Mouse (Mus musculus) C2C12 (cell line): ENCODE data around the gene Htt. TPM values are rescaled to one million over a fixed set of nuclear protein-coding genes. Genes with fewer than 3 reads are reported as not detected.

Experiments
- H3K27me3 ChIP-seq: one replicate; pipeline ENCODE4 v1.6.1; 2011; ENCODE audit not compliant: control insufficient read depth, insufficient read depth, insufficient read length
- H3K36me3 ChIP-seq: one replicate; pipeline ENCODE4 v1.6.1; 2011; ENCODE audit not compliant: control insufficient read depth, insufficient read depth
- H3K4me3 ChIP-seq: one replicate; pipeline ENCODE4 v1.5.1; 2011; ENCODE audit warnings: mild to moderate bottlenecking, control low read depth; ENCODE audit not compliant: poor library complexity, insufficient read depth, severe bottlenecking
- H3K79me2 ChIP-seq: one replicate; pipeline ENCODE4 v1.6.1; 2011; ENCODE audit not compliant: control insufficient read depth, insufficient read depth
- H3K79me3 ChIP-seq: one replicate; pipeline ENCODE4 v1.6.1; 2011; ENCODE audit warnings: low read depth, control low read depth
- H3ac ChIP-seq: one replicate; pipeline ENCODE3; 2011; ENCODE audit warnings: low read depth; ENCODE audit not compliant: control insufficient read depth, insufficient read length
- CEBPB ChIP-seq: IDR thresholded peaks from one replicate; pipeline ENCODE4 v1.6.1; 2011; ENCODE audit warnings: low read depth, mild to moderate bottlenecking, control low read depth, moderate library complexity
- CTCF ChIP-seq: IDR thresholded peaks from one replicate; pipeline ENCODE4 v1.5.1; 2011; ENCODE audit not compliant: control insufficient read depth, insufficient read depth, insufficient read length
- FOSL1 ChIP-seq: IDR thresholded peaks from one replicate; pipeline ENCODE4 v1.8.0; 2011; ENCODE audit warnings: mild to moderate bottlenecking, low read length; ENCODE audit not compliant: poor library complexity, insufficient read depth, severe bottlenecking
- MAX ChIP-seq: IDR thresholded peaks from one replicate; pipeline ENCODE4 v1.6.1; 2011; ENCODE audit warnings: mild to moderate bottlenecking, control low read depth
- MYOD1 ChIP-seq: IDR thresholded peaks from one replicate; pipeline ENCODE4 v1.6.1; 2011; ENCODE audit warnings: low read depth; ENCODE audit not compliant: control insufficient read depth, insufficient read length
- MYOG ChIP-seq: IDR thresholded peaks from one replicate; pipeline ENCODE4 v1.6.1; 2011; ENCODE audit not compliant: control insufficient read depth, insufficient read length; ENCODE audit errors: extremely low read depth
- USF1 ChIP-seq: IDR thresholded peaks from one replicate; pipeline ENCODE4 v1.6.1; 2011; ENCODE audit warnings: low read depth, mild to moderate bottlenecking, control low read depth, moderate library complexity
- polyA plus RNA-seq: library from polyadenylated mRNA; unstranded; fragments of >200 nt; fragmentation: generic; extraction: Trizol; gene quantifications from one replicate; pipeline ENCODE4 v1.2.1, GENCODE M21; 2012; ENCODE audit warnings: missing spikeins

The Htt gene
- polyA plus RNA-seq, 1 experiment = 8.0 TPM

DNA sequence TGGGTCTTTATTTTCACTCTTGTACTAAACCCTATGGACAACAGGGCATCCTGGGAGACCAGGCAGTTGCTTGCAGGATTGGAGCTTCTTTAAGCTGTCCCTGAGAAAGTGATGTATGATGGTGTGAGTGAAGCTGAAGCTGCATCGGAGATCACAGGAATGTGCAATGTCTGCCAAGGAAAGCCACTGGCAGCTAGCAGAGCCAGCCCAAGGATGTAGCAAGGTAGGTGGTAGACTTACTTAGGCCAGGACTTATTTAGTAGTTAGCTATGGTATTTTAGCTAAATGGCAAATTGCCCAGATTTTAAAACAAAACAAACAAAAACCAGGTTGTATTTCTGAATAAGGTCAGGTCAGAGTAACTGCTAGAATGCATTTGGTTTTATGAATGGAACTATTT is 2.8 kb upstream of the Htt start:
- no peak overlapping the region for H3ac ChIP-seq

DNA sequence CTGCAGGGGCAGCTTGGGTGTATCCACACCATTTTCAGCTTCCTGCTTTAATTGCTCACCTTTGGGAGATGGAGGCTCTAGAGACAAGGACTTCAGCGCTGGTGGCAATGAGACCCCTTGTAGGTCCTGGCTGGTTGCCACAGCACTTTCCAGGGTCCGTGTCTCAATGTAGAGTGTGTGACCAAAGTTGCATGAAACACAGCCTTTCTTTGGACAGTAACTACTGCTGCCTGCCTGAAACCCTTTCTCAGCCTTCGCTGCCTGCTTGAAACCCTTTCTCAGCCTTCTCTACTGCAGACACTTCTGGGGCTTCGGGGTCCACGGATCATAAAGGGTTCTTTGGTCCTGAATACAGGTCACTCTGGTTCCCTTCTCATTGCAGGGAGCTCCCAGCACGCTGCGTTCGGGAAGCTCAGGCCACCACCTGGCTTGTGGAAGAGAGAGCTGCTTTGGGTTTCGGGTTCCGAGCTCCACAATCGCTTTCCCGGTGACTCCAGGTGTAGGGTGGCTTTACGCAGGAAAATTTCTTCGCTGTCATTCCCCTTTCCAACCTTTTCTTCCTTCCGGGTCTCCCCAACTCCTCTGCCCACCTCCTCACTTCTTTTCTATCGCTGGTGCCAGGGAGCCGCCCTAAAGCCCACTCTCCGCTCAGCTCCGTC is 561 bp upstream of the Htt start:
- Histone ChIP-seq H3K27me3 (no peaks in the 10 kb centered on the region), H3ac (peak overlapping the region; percentile 34), H3K79me3 (peaks cover 22% of the 10 kb centered on the region), H3K79me2 (peaks cover 36% of the 10 kb centered on the region), H3K36me3 (no peaks in the 10 kb centered on the region), H3K4me3 (peak overlapping the region; percentile 78)
- no peak for TF ChIP-seq CTCF
- TF ChIP-seq MAX = no peak
- TF ChIP-seq MYOD1 = no peak
- no peak for TF ChIP-seq USF1
- TF ChIP-seq FOSL1 = no peak
- no peak for TF ChIP-seq CEBPB
- TF ChIP-seq MYOG = no peak

More for the DNA sequence above, 2.8 kb upstream of the Htt start:
- peaks cover 15% of the 10 kb centered on the region for H3K79me3 ChIP-seq
- H3K4me3 ChIP-seq = no peak overlapping the region
- peaks cover 7% of the 10 kb centered on the region for H3K27me3 ChIP-seq
- peaks cover 19% of the 10 kb centered on the region for H3K79me2 ChIP-seq
- H3K36me3 ChIP-seq = no peaks in the 10 kb centered on the region
- TF ChIP-seq MYOG (no peak), CEBPB (no peak), USF1 (no peak), MAX (no peak), MYOD1 (no peak), FOSL1 (no peak), CTCF (no peak)

DNA sequence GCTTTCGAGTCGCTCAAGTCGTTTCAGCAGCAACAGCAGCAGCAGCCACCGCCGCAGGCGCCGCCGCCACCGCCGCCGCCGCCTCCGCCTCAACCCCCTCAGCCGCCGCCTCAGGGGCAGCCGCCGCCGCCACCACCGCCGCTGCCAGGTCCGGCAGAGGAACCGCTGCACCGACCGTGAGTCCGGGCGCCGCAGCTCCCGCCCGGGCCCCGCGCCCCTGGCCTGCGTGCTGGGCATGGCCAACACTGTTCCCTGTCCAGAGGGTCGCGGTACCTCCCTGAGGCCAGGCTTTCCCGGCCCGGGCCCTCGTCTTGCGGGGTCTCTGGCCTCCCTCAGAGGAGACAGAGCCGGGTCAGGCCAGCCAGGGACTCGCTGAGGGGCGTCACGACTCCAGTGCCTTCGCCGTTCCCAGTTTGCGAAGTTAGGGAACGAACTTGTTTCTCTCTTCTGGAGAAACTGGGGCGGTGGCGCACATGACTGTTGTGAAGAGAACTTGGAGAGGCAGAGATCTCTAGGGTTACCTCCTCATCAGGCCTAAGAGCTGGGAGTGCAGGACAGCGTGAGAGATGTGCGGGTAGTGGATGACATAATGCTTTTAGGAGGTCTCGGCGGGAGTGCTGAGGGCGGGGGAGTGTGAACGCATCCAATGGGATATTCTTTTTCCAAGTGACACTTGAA is 533 bp downstream of the Htt start:
- Histone ChIP-seq H3K27me3 (no peaks in the 10 kb centered on the region), H3K79me3 (peaks cover 27% of the 10 kb centered on the region), H3ac (peak overlapping the region; percentile 83), H3K36me3 (no peaks in the 10 kb centered on the region), H3K79me2 (peaks cover 47% of the 10 kb centered on the region), H3K4me3 (peak overlapping the region; percentile 78)
- no peak for TF ChIP-seq MYOG
- no peak for TF ChIP-seq CTCF
- no peak for TF ChIP-seq MAX
- TF ChIP-seq CEBPB = no peak
- no peak for TF ChIP-seq MYOD1
- TF ChIP-seq FOSL1 = no peak
- no peak for TF ChIP-seq USF1

- peaks cover 88% of the 10 kb centered on the region for H3K79me2 ChIP-seq
- no peak overlapping the region for H3K4me3 ChIP-seq
- H3ac ChIP-seq = no peak overlapping the region
- H3K27me3 ChIP-seq = no peaks in the 10 kb centered on the region
- no peaks in the 10 kb centered on the region for H3K36me3 ChIP-seq
- TF ChIP-seq FOSL1 = no peak
- no peak for TF ChIP-seq MAX
- no peak for TF ChIP-seq CEBPB
- no peak for TF ChIP-seq USF1
- TF ChIP-seq CTCF = no peak
- TF ChIP-seq MYOG = no peak
- no peak for TF ChIP-seq MYOD1
- H3K79me3 ChIP-seq = peaks cover 50% of the 10 kb centered on the region
Observed at GRCm38 (mm10) chr5:34771818-34772217, 10.3 kb downstream of the Htt start.

DNA sequence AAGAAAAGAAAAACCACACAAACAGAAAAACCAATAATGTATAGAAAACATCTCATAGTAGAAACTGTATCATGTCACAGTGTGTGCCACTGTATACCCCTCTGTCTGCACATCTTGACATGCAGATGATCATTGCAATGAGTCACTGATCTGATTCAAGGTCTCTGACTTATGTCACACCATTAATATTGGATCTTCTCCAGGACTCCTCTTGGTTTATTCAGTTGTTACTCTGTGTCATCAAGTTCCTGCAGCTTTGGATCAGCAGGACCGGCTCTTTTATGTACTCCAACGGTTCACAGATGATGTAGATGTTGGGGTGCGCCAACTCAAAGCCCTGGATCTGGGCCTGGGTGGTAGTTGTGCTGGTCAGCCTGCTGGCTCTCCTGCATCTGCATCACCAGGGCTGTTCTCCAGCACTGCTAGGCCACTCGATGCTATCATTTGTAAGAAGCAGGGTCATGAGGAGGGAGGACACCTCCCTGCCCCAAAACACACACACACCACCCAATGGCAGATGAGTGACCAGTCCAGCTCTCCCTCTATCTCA is 11.2 kb downstream of the Htt start:
- Histone ChIP-seq H3K36me3 (no peaks in the 10 kb centered on the region), H3ac (no peak overlapping the region), H3K79me3 (peaks cover 52% of the 10 kb centered on the region), H3K27me3 (no peaks in the 10 kb centered on the region), H3K4me3 (no peak overlapping the region), H3K79me2 (peaks cover 88% of the 10 kb centered on the region)
- TF ChIP-seq MYOD1 = peak; percentile 85
- no peak for TF ChIP-seq CTCF
- TF ChIP-seq MAX = no peak

- peaks cover 88% of the 10 kb centered on the region for H3K79me2 ChIP-seq
- H3K27me3 ChIP-seq = no peaks in the 10 kb centered on the region
- no peak overlapping the region for H3ac ChIP-seq
- no peak overlapping the region for H3K4me3 ChIP-seq
- peaks cover 50% of the 10 kb centered on the region for H3K79me3 ChIP-seq
- H3K36me3 ChIP-seq = no peaks in the 10 kb centered on the region
- TF ChIP-seq MYOD1 (no peak), USF1 (no peak), CTCF (no peak), MAX (no peak), FOSL1 (no peak), CEBPB (no peak), MYOG (no peak)
Observed at GRCm38 (mm10) chr5:34773392-34773791, 11.9 kb downstream of the Htt start.
